Mouse (Mus musculus) heart, adult 2 months (tissue): ENCODE measurements at regions not wholly inside any gene's neighbourhood (a gene's known extent, or its start where the extent isn't known, plus 50 kb on each side); places are given as distances from the start of the nearest gene placed in this dataset.

Source experiments
- CTCF ChIP-seq: fragments of 200-600 bp; IDR thresholded peaks from 2 replicates; pipeline ENCODE4 v1.8.1; 2022; ENCODE audit warnings: antibody characterized with exemption, mild to moderate bottlenecking, moderate library complexity
- POLR2A ChIP-seq: fragments of 200-500 bp; IDR thresholded peaks from 2 replicates; pipeline ENCODE4 v1.6.1; 2011; ENCODE audit warnings: mild to moderate bottlenecking, low read depth, low read length, control low read depth; ENCODE audit not compliant: insufficient read depth

DNA sequence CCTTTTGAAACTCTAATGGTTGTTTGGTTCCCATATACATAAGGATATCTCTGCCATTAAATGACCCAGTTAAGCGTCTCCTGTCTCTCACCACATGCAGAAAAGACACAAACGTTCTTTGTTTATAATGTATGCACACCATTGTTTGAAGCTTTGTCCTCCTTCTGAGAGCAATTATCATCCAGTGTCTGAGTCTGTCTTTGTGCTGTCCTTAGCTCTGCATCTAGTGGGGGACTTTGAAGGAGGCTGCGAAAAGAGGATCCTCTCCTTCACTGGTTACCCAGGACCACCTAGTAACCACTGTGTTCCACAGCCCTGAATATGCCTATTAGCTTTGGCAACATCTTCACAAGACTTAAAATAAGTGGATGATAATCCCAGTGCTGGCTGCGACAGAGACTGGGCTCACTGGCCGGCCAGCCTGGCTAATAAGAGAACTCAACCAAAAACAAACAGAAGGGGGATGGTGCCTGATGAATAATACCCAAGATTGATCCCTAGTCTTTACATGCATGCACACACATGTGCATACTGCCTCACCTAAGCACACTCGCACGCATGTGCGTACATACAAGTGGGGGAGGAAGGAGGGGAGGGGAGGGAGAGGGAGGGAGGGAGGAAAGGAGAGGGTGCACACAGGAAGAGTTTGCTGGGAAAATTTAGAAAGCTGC lies 93.5 kb upstream of the Cxcr4 start:
- no peak for TF ChIP-seq POLR2A
- TF ChIP-seq CTCF = no peak
